Mouse (Mus musculus): ENCODE data around the gene Nkd1.

GRCm38 (mm10) chr8:88561402-88561801 lies 40.2 kb downstream of the Nkd1 start:
- TF ChIP-seq CTCF (IDR thresholded peaks at IDR 0.05; ENCODE audit: low read depth) (no peak), EP300 (optimal IDR thresholded peaks at IDR 0.05) (no peak)
